In genomic region chr11:69543598-69543997, GRCm38 (mm10) we compare ENCODE assay signal across 17 mouse cellular contexts. TPM values are rescaled to one million over a fixed set of nuclear protein-coding genes. Genes with fewer than 3 reads are reported as not detected.
DNase-seq lines count a peak whose midpoint lies in the region; ATAC-seq and TF ChIP-seq lines count a peak whose summit lies in the region.
"Had no signal": no experiment of that assay in that cellular context is flagged by ENCODE, and none has a peak within 500 bp of the region (broad histone marks: within the 10 kb centered on the region; RNA-seq: fewer than 3 reads in every experiment).

No protein-coding gene starts in this region.

- no peaks in the 10 kb centered on the region for H3K36me3 ChIP-seq in neural tube, embryonic 11.5 days (ENCODE audit: control insufficient read depth, insufficient read depth, low read length)
- 0 out of 2 replicates have a peak, but pooled peaks cover 3% of the 10 kb centered on the region for H3K36me3 ChIP-seq in forebrain, postnatal 0 days (ENCODE audit: insufficient read depth)
- no peaks in the 10 kb centered on the region for H3K36me3 ChIP-seq in midbrain, embryonic 11.5 days (ENCODE audit: control insufficient read depth, insufficient read depth, low read length)
- no peaks in the 10 kb centered on the region for H3K36me3 ChIP-seq in liver, postnatal 0 days (replicated peaks; ENCODE audit: insufficient read depth, low read length)
- H3K36me3 ChIP-seq: liver, embryonic 12.5 days had no signal

- H3K27ac ChIP-seq in neural tube, embryonic 11.5 days (ENCODE audit: low read depth, low read length) = peak overlapping the region; percentile 27; the same call in 1 of the 2 replicates
- peak overlapping the region; percentile 80 for H3K27ac ChIP-seq in forebrain, postnatal 0 days (ENCODE audit: low read depth, low read length)
- peak overlapping the region; percentile 42; the same call in 1 of the 2 replicates for H3K27ac ChIP-seq in midbrain, embryonic 11.5 days (ENCODE audit: low read depth, low read length)
- H3K27ac ChIP-seq in olfactory bulb, adult 2 months (ENCODE audit: insufficient read depth, low read depth, low read length) = peak overlapping the region; percentile 42
- H3K27ac ChIP-seq in liver, postnatal 0 days (ENCODE audit: low read depth) = no peak overlapping the region
- no peak overlapping the region for H3K27ac ChIP-seq in cerebellum, adult 2 months (ENCODE audit: insufficient read depth, low read length)
- H3K27ac ChIP-seq: liver, embryonic 12.5 days had no signal

- no peaks in the 10 kb centered on the region for H3K9me3 ChIP-seq in neural tube, embryonic 11.5 days (ENCODE audit: control insufficient read depth, low read length)
- no peaks in the 10 kb centered on the region for H3K9me3 ChIP-seq in forebrain, postnatal 0 days (ENCODE audit: low read length)
- no peaks in the 10 kb centered on the region for H3K9me3 ChIP-seq in midbrain, embryonic 11.5 days (ENCODE audit: control insufficient read depth, low read length)
- no peaks in the 10 kb centered on the region for H3K9me3 ChIP-seq in liver, postnatal 0 days (ENCODE audit: low read length)
- H3K9me3 ChIP-seq: liver, embryonic 12.5 days had no signal

- TF ChIP-seq EP300 in liver, postnatal 0 days (IDR thresholded peaks at IDR 0.05; ENCODE audit: low read depth) = no peak

- 18% methylated on average over 3 of the region's 3 CpGs for WGBS in neural tube, embryonic 11.5 days
- WGBS in forebrain, postnatal 0 days = 7% methylated on average over 3 of the region's 3 CpGs
- 2% methylated on average over 3 of the region's 3 CpGs for WGBS in midbrain, embryonic 11.5 days
- 14% methylated on average over 3 of the region's 3 CpGs for WGBS in olfactory bulb, adult 2 months
- 70% methylated on average over 3 of the region's 3 CpGs for WGBS in liver, postnatal 0 days (ENCODE audit: insufficient replicate concordance)
- 35% methylated on average over 3 of the region's 3 CpGs for WGBS in cerebellum, adult 2 months

- ATAC-seq in neural tube, embryonic 11.5 days (ENCODE audit: insufficient read depth, low FRiP score, low TSS enrichment) = no peak
- ATAC-seq in forebrain, postnatal 0 days = no peak
- no peak for ATAC-seq in midbrain, embryonic 11.5 days (ENCODE audit: low FRiP score)
- no peak for ATAC-seq in liver, postnatal 0 days
- ATAC-seq: liver, embryonic 12.5 days had no signal

- DNase-seq in neural tube, embryonic 11.5 days (ENCODE audit: low spot score) = no peak
- no peak for DNase-seq in neural tube, embryonic 10.5 days (ENCODE audit: extremely low spot score, low spot score)
- DNase-seq in forebrain, postnatal 0 days = peak; percentile 58
- DNase-seq in midbrain, embryonic 11.5 days (ENCODE audit: low spot score, missing footprints) = peak; percentile 88
- DNase-seq in layer of hippocampus, postnatal 25 days (ENCODE audit: extremely low spot score in 1 of 2, low spot score in 1 of 2) = no peak
- no peak for DNase-seq in liver, postnatal 0 days
- DNase-seq in cerebellum, adult 2 months = no peak
- DNase-seq: adrenal gland, postnatal 14 days; gastrocnemius, postnatal 36 days; kidney, adult 9 months; lung, postnatal 36 days; right cerebral cortex, postnatal 25 days; thymus, adult 2 months had no signal

- TF ChIP-seq CTCF in forebrain, postnatal 0 days (IDR thresholded peaks at IDR 0.05; ENCODE audit: low read depth) = no peak
- TF ChIP-seq CTCF in olfactory bulb, adult 2 months (IDR thresholded peaks at IDR 0.05; ENCODE audit: insufficient read depth, low read depth, low read length) = no peak
- TF ChIP-seq CTCF in liver, postnatal 0 days (IDR thresholded peaks at IDR 0.05; ENCODE audit: low read depth) = no peak
- TF ChIP-seq CTCF in cerebellum, adult 2 months (IDR thresholded peaks at IDR 0.05; ENCODE audit: borderline replicate concordance, insufficient read depth, low read depth, low read length) = no peak

- H3K9ac ChIP-seq in neural tube, embryonic 11.5 days (ENCODE audit: low read length) = no peak overlapping the region; the same call in 1 of the 2 replicates
- H3K9ac ChIP-seq in forebrain, postnatal 0 days = 0 out of 2 replicates have a peak overlapping the region, but pooled peaks have one; percentile 10
- peak overlapping the region; percentile 6; the same call in 1 of the 2 replicates for H3K9ac ChIP-seq in midbrain, embryonic 11.5 days (ENCODE audit: low read length)
- H3K9ac ChIP-seq in liver, postnatal 0 days (replicated peaks) = no peak overlapping the region
- H3K9ac ChIP-seq: liver, embryonic 12.5 days had no signal

- H3K4me2 ChIP-seq in neural tube, embryonic 11.5 days (ENCODE audit: low read depth) = no peak overlapping the region
- 0 out of 2 replicates have a peak overlapping the region, but pooled peaks have one; percentile 10 for H3K4me2 ChIP-seq in forebrain, postnatal 0 days (ENCODE audit: low read depth)
- 0 out of 2 replicates have a peak overlapping the region, but pooled peaks have one; percentile 0 for H3K4me2 ChIP-seq in midbrain, embryonic 11.5 days
- H3K4me2 ChIP-seq in liver, postnatal 0 days (ENCODE audit: low read depth, low read length) = no peak overlapping the region
- H3K4me2 ChIP-seq: liver, embryonic 12.5 days had no signal

- no peaks in the 10 kb centered on the region for H3K27me3 ChIP-seq in neural tube, embryonic 11.5 days (ENCODE audit: control insufficient read depth, insufficient read depth, low read length)
- no peaks in the 10 kb centered on the region for H3K27me3 ChIP-seq in forebrain, postnatal 0 days (ENCODE audit: insufficient read depth, low read length)
- H3K27me3 ChIP-seq in midbrain, embryonic 11.5 days (ENCODE audit: control insufficient read depth, insufficient read depth, low read length) = no peaks in the 10 kb centered on the region
- H3K27me3 ChIP-seq in liver, postnatal 0 days (ENCODE audit: insufficient read depth, low read length) = peaks cover 13% of the 10 kb centered on the region
- H3K27me3 ChIP-seq in cerebellum, adult 2 months (ENCODE audit: control insufficient read depth, insufficient read depth, low read length) = no peaks in the 10 kb centered on the region

- TF ChIP-seq POLR2A in olfactory bulb, adult 2 months (IDR thresholded peaks at IDR 0.05; ENCODE audit: insufficient read depth, low read depth, low read length) = no peak
- no peak for TF ChIP-seq POLR2A in cerebellum, adult 2 months (IDR thresholded peaks at IDR 0.05; ENCODE audit: borderline replicate concordance, insufficient read depth, low read length)

- H3K4me1 ChIP-seq in neural tube, embryonic 11.5 days (ENCODE audit: control insufficient read depth, insufficient read depth, low read length) = peaks cover 8% of the 10 kb centered on the region; the same call in 1 of the 2 replicates
- peaks cover 43% of the 10 kb centered on the region for H3K4me1 ChIP-seq in forebrain, postnatal 0 days (ENCODE audit: insufficient read depth)
- H3K4me1 ChIP-seq in midbrain, embryonic 11.5 days (ENCODE audit: control insufficient read depth, insufficient read depth, low read length) = peaks cover 34% of the 10 kb centered on the region
- peaks cover 32% of the 10 kb centered on the region for H3K4me1 ChIP-seq in olfactory bulb, adult 2 months (ENCODE audit: control insufficient read depth, insufficient read depth, low read length)
- H3K4me1 ChIP-seq in liver, postnatal 0 days (ENCODE audit: insufficient read depth) = peaks cover 7% of the 10 kb centered on the region
- H3K4me1 ChIP-seq in cerebellum, adult 2 months (ENCODE audit: control insufficient read depth, insufficient read depth, low read length) = peaks cover 2% of the 10 kb centered on the region

- no peak overlapping the region for H3K4me3 ChIP-seq in neural tube, embryonic 11.5 days (ENCODE audit: low read depth, low read length)
- no peak overlapping the region for H3K4me3 ChIP-seq in forebrain, postnatal 0 days (ENCODE audit: low read depth, low read length)
- no peak overlapping the region for H3K4me3 ChIP-seq in midbrain, embryonic 11.5 days (ENCODE audit: low read depth, low read length)
- no peak overlapping the region for H3K4me3 ChIP-seq in olfactory bulb, adult 2 months (ENCODE audit: insufficient read depth, low read depth, low read length)
- no peak overlapping the region for H3K4me3 ChIP-seq in liver, postnatal 0 days (ENCODE audit: low read depth, low read length)
- no peak overlapping the region for H3K4me3 ChIP-seq in cerebellum, adult 2 months (replicated peaks; ENCODE audit: insufficient read depth, low read depth, low read length)
- H3K4me3 ChIP-seq: liver, embryonic 12.5 days had no signal

RNA-seq across cellular contexts. Expression of gene Dnah2, which starts 5.3 kb away (rescaled TPM):
- polyA plus RNA-seq in neural tube, embryonic 11.5 days (2014; fragmentation: Nextera tagmentation; extraction: Ambion mirVana) = 0.92 and 1.2 TPM in 2 replicates
- 9.5 and 12.3 TPM in 2 replicates for total RNA-seq in forebrain, postnatal 0 days (2014; rRNA removed)
- polyA plus RNA-seq in forebrain, postnatal 0 days (2015; fragmentation: Nextera tagmentation; extraction: Ambion mirVana) = 1.8 and 3.0 TPM in 2 replicates
- polyA plus RNA-seq in midbrain, embryonic 11.5 days (2014; fragmentation: Nextera tagmentation; extraction: Ambion mirVana) = 1.00 and 1.9 TPM in 2 replicates
- polyA plus RNA-seq in olfactory bulb, adult 2 months (2012; ENCODE audit: insufficient read depth, insufficient read length, low replicate concordance, missing spikeins) = not detected in 2 replicates
- total RNA-seq in layer of hippocampus, postnatal 25 days (2021) = 1 to 10 TPM; 3.5 to 8.0 TPM
- polyA plus RNA-seq in liver, postnatal 0 days (2015; fragmentation: Nextera tagmentation; extraction: Ambion mirVana) = 0.04 and 0.05 TPM in 2 replicates
- 0.55 and 0.69 TPM in 2 replicates for polyA plus RNA-seq in cerebellum, adult 2 months (2012; rRNA removed)
- total RNA-seq: common myeloid progenitor, adult 5-6 weeks had no signal

RNA-seq across cellular contexts. Expression of gene Efnb3, which starts 16.4 kb away (rescaled TPM):
- polyA plus RNA-seq in neural tube, embryonic 11.5 days (2014; fragmentation: Nextera tagmentation; extraction: Ambion mirVana) = 9.6 and 9.7 TPM in 2 replicates
- 137 and 184 TPM in 2 replicates for total RNA-seq in forebrain, postnatal 0 days (2014; rRNA removed)
- polyA plus RNA-seq in forebrain, postnatal 0 days (2015; fragmentation: Nextera tagmentation; extraction: Ambion mirVana) = 149 and 171 TPM in 2 replicates
- 11.0 and 12.3 TPM in 2 replicates for polyA plus RNA-seq in midbrain, embryonic 11.5 days (2014; fragmentation: Nextera tagmentation; extraction: Ambion mirVana)
- polyA plus RNA-seq in olfactory bulb, adult 2 months (2012; ENCODE audit: insufficient read depth, insufficient read length, low replicate concordance, missing spikeins) = not detected in 2 replicates
- 100 to 1,000 TPM; 134 to 139 TPM for total RNA-seq in layer of hippocampus, postnatal 25 days (2021)
- polyA plus RNA-seq in liver, postnatal 0 days (2015; fragmentation: Nextera tagmentation; extraction: Ambion mirVana) = 0.19 and 0.20 TPM in 2 replicates
- polyA plus RNA-seq in cerebellum, adult 2 months (2012; rRNA removed) = 84.8 and 104 TPM in 2 replicates
- total RNA-seq: monocyte, adult 5-6 weeks had no signal

RNA-seq across cellular contexts. Expression of gene Wrap53, which starts 36.5 kb away (rescaled TPM):
- polyA plus RNA-seq in neural tube, embryonic 11.5 days (2014; fragmentation: Nextera tagmentation; extraction: Ambion mirVana) = 34.5 and 34.6 TPM in 2 replicates
- 10.5 and 13.1 TPM in 2 replicates for total RNA-seq in forebrain, postnatal 0 days (2014; rRNA removed)
- 14.6 and 17.3 TPM in 2 replicates for polyA plus RNA-seq in forebrain, postnatal 0 days (2015; fragmentation: Nextera tagmentation; extraction: Ambion mirVana)
- polyA plus RNA-seq in midbrain, embryonic 11.5 days (2014; fragmentation: Nextera tagmentation; extraction: Ambion mirVana) = 35.1 and 36.4 TPM in 2 replicates
- not detected in 2 replicates for polyA plus RNA-seq in olfactory bulb, adult 2 months (2012; ENCODE audit: insufficient read depth, insufficient read length, low replicate concordance, missing spikeins)
- 10 to 100 TPM; 11.7 to 12.5 TPM for total RNA-seq in layer of hippocampus, postnatal 25 days (2021)
- 8.1 and 10.0 TPM in 2 replicates for polyA plus RNA-seq in liver, postnatal 0 days (2015; fragmentation: Nextera tagmentation; extraction: Ambion mirVana)
- 18.6 and 18.8 TPM in 2 replicates for polyA plus RNA-seq in cerebellum, adult 2 months (2012; rRNA removed)

RNA-seq across cellular contexts. Expression of gene Trp53, which starts 36.6 kb away (rescaled TPM):
- 169 and 175 TPM in 2 replicates for polyA plus RNA-seq in neural tube, embryonic 11.5 days (2014; fragmentation: Nextera tagmentation; extraction: Ambion mirVana)
- total RNA-seq in forebrain, postnatal 0 days (2014; rRNA removed) = 40.1 and 43.1 TPM in 2 replicates
- 52.4 and 59.8 TPM in 2 replicates for polyA plus RNA-seq in forebrain, postnatal 0 days (2015; fragmentation: Nextera tagmentation; extraction: Ambion mirVana)
- 144 and 147 TPM in 2 replicates for polyA plus RNA-seq in midbrain, embryonic 11.5 days (2014; fragmentation: Nextera tagmentation; extraction: Ambion mirVana)
- not detected in 2 replicates for polyA plus RNA-seq in olfactory bulb, adult 2 months (2012; ENCODE audit: insufficient read depth, insufficient read length, low replicate concordance, missing spikeins)
- 10 to 100 TPM; 24.3 to 29.8 TPM for total RNA-seq in layer of hippocampus, postnatal 25 days (2021)
- 32.6 and 33.5 TPM in 2 replicates for polyA plus RNA-seq in liver, postnatal 0 days (2015; fragmentation: Nextera tagmentation; extraction: Ambion mirVana)
- 34.7 and 35.6 TPM in 2 replicates for polyA plus RNA-seq in cerebellum, adult 2 months (2012; rRNA removed)

Comparison
In these comparisons a context has a peak if more than half of its experiments do, and no peak if none do; other contexts are left out.
1. DNase-seq: peak in forebrain, postnatal 0 days (single experiment) and midbrain, embryonic 11.5 days (single experiment); none in neural tube, embryonic 11.5 days (single experiment), neural tube, embryonic 10.5 days (single experiment), layer of hippocampus, postnatal 25 days (0 of 2), liver, postnatal 0 days (single experiment) and cerebellum, adult 2 months (0 of 2).
2. H3K27ac ChIP-seq: peak in neural tube, embryonic 11.5 days (single experiment), forebrain, postnatal 0 days (single experiment), midbrain, embryonic 11.5 days (single experiment) and olfactory bulb, adult 2 months (single experiment); none in liver, postnatal 0 days (single experiment) and cerebellum, adult 2 months (single experiment).
3. H3K4me2 ChIP-seq: peak in forebrain, postnatal 0 days (single experiment) and midbrain, embryonic 11.5 days (single experiment); none in neural tube, embryonic 11.5 days (single experiment) and liver, postnatal 0 days (single experiment).
4. H3K9ac ChIP-seq: peak in forebrain, postnatal 0 days (single experiment) and midbrain, embryonic 11.5 days (single experiment); none in neural tube, embryonic 11.5 days (single experiment) and liver, postnatal 0 days (single experiment).